Mouse (Mus musculus): ENCODE results near the gene Slc18b1. TPM values are rescaled to one million over a fixed set of nuclear protein-coding genes. Genes with fewer than 3 reads are reported as not detected.

The Slc18b1 gene
- polyA plus RNA-seq, 1 experiment from 2014 or later, result 0.42 TPM

Other genes with a start within 250 kb of the Slc18b1 start
- gene Rps12, start 9.7 kb upstream of the Slc18b1 start, polyA plus RNA-seq (2015; fragmentation: Nextera tagmentation; extraction: Ambion mirVana), result 326 and 332 TPM in 2 replicates
- gene Vnn3, start 54.5 kb downstream of the Slc18b1 start, polyA plus RNA-seq (2015; fragmentation: Nextera tagmentation; extraction: Ambion mirVana), result 0.53 and 0.88 TPM in 2 replicates
- gene Vnn1, start 97.7 kb downstream of the Slc18b1 start, polyA plus RNA-seq (2015; fragmentation: Nextera tagmentation; extraction: Ambion mirVana), result 0.07 and 0.15 TPM in 2 replicates
- gene Taar1, start 123.4 kb downstream of the Slc18b1 start, polyA plus RNA-seq (2015; fragmentation: Nextera tagmentation; extraction: Ambion mirVana), result not detected in 2 replicates
- not detected in 2 replicates for gene Taar2, start 141.6 kb downstream of the Slc18b1 start, polyA plus RNA-seq (2015; fragmentation: Nextera tagmentation; extraction: Ambion mirVana)
- not detected in 2 replicates for gene Taar3, start 152.6 kb downstream of the Slc18b1 start, polyA plus RNA-seq (2015; fragmentation: Nextera tagmentation; extraction: Ambion mirVana)
- gene Taar4, start 163.5 kb downstream of the Slc18b1 start, polyA plus RNA-seq (2015; fragmentation: Nextera tagmentation; extraction: Ambion mirVana), result not detected in 2 replicates
- gene Taar5, start 173.7 kb downstream of the Slc18b1 start, polyA plus RNA-seq (2015; fragmentation: Nextera tagmentation; extraction: Ambion mirVana), result not detected in 2 replicates
- not detected in 2 replicates for gene Taar6, start 188.7 kb downstream of the Slc18b1 start, polyA plus RNA-seq (2015; fragmentation: Nextera tagmentation; extraction: Ambion mirVana)
- gene Taar7a, start 196.5 kb downstream of the Slc18b1 start, polyA plus RNA-seq (2015; fragmentation: Nextera tagmentation; extraction: Ambion mirVana), result not detected in 2 replicates
- not detected in 2 replicates for gene Taar7b, start 203.0 kb downstream of the Slc18b1 start, polyA plus RNA-seq (2015; fragmentation: Nextera tagmentation; extraction: Ambion mirVana)
- not detected in 2 replicates for gene Taar7d, start 230.2 kb downstream of the Slc18b1 start, polyA plus RNA-seq (2015; fragmentation: Nextera tagmentation; extraction: Ambion mirVana)
- not detected in 2 replicates for gene Taar7e, start 240.6 kb downstream of the Slc18b1 start, polyA plus RNA-seq (2015; fragmentation: Nextera tagmentation; extraction: Ambion mirVana)

Data from thymus, postnatal 0 days (tissue).